Mouse (Mus musculus) R1 (cell line): Measurements from ENCODE around the gene Kcnk6.

Source experiments
- DNase-seq: peaks from one replicate; pipeline ENCODE4 v3.0.0-alpha.2; 2018; ENCODE audit warnings: low read depth, low spot score

Kcnk6 gene

DNA sequence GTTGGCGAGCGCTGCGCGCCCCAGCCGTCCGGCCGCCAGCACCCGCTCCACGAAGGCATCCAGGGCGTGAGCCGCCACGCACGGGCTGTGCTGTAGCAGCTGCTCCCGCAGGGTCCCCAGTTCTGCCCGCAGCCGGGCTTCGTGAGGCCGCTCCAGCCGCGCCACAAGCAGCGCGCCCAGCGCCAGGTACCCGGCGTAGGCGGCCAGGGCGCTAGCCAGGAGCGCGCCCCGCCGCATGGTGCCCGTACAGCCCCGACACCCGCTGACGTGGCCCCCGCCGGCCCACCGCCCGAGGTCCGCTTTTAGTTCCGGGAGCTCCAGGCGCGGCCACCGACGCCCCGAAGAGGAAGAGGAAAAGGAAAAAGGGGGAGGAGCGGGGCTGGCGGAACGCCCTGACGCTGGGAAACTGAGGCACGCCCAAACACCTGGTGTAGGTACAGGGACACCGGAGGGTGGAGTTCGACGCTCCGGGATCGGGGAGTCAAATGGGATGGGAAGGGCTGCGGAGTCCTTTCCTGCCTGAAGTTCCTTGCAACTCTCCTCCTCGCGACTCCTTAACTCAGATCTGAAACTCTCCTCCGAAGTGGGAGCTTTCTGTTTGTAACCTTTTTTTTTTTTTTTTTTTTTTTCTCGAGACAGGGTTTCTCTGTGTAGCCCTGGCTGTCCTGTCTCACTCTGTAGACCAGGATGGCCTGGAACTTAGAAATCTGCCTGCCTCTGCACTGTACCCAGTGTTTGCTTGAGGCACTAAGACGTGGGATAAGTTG, at the start of gene Kcnk6:
Kcnk6 (minus strand) TSS at position 269 of the 767 bp plus-strand sequence.
- peak; percentile 61 for DNase-seq

DNA sequence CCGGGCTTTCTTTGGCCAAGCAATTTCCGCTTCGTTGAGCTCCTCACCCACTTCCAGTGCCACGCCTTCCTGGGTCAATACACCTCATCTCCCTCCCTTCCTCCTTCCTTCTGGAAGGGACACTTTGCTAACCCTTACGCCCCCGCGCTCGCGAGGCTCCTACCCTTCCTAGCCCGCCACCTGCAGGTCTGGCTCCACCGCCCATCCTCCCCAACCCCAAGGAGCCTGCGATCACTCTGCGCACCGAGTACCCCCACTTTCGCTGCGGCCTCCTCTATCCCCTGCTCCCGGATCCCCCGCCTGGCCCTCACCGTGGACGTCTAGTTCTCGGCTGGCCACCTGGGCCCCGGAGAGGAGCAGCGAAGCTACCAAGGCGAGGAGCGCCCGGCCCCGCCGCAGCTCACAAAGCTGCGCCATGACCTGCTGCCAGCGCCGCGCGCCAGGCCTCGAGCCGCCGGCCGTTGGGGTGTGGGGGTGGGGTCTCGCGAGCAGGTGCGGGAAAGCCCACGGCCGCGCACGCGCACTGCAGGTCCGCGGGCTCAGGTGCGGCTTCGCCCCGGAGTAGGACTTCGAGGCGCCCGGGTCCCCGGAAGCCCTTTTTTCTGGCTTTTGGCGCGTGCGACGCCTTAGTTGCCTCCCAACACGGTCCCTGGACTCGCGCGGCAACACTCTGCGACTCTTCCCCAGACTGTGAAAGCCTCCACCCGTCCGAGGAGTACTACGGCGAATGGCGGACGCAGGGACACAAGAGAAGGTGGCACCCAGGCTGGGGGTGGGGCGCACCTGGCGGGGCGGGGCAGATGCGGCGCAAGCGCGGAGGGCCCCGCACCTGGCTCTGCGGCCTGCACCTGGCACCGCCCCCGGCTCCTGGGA, 49.1 kb upstream of the Kcnk6 start, which contains the start of gene Spint2:
Spint2 (minus strand) TSS at position 712 of the 873 bp plus-strand sequence.
- peak; percentile 91 for DNase-seq

DNA sequence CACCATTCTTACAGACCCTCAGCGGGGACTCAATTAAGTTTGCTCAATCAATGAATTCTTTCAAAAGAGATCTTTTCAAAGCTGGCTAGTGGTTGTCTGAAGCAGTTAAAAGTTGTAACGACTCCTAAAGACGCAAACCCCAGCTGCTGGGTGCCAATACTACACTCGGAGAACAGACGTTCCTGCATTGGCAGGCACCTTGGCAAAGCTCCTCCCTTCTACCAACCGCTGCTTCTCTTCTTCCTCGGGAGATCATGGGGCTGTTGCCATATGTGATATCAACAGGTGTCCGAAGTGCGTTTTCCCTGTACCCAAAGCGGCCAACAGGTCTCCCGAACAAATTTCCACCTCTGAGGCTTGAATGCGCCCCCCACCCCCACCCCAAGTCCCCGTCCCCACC, 48.5 kb upstream of the Kcnk6 start:
- no peak for DNase-seq

DNA sequence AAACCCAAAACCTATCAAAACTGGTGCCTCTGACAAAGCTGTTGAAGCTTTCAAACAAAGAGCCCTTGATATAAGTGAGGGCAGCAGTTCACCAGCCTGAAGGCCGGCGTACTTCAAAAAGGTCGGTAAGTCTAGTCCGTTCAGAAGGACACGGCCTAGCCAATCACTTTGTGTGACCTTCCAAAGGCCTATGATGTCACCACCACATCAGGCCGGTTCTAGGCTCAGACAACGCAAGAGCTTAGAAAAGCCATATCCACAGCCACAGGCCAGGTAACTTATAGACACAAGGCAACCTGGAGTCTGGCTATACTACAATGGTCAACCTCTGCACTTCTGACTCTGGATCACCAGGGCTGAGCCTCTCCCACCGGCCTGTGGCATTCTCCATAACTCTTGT, 47.6 kb upstream of the Kcnk6 start:
- no peak for DNase-seq

DNA sequence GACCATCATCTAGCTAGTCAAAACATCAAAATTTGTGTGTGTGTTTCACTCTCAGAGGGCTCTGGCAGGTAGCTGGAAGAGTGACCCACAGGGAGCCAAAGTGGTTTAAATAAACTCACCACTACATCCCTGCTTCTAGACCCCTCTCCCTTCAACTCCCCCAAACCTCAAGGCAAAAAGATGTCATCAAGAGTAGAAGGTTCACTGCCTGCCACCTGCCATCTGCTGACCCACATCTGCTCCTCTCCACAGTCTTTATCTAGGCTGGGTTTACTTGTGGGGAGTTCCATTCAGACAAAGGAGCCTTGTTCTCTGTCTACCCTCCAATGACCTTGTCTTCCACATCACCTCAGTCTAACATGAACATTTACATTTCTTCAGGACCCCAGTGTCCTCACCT, 46.9 kb upstream of the Kcnk6 start:
- DNase-seq = no peak

DNA sequence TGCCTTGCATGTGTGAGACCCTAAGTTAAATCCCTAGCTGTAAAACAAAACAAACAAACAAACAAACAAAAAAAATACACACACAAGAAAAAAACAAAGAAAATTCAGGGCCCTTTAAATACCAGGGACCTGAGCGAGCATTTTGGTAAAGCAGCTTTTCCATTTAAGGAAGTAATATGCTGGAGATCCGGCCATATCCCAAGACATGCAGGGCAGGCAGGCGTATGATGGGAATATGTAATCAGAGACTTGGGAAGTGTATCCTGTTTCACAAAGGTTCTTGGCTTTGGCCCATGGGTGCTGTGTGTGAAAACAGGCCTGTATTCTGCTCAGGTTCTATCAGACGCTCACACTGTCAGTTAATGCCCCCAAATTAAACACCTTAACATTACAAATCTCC, 45.2 kb upstream of the Kcnk6 start:
- DNase-seq = no peak

DNA sequence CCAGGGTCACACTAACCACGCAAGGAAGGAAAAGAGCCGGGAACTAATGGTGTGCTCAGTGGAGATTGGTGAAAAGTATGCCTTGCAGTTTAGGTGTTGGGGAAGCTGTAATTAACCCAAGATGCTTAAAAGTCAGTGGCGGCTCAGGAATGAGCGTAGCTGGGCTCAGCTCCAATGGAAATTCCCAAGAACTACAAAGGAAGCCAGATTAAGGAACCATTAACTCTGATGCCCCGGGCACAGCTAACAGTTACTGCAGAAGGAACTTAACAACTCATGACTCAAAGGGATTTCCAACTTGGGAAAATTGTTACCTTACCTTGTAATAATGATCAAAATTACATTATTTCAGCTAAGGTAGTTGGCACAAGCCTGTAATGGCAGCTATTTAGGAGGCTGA, 44.4 kb upstream of the Kcnk6 start:
- DNase-seq = no peak

DNA sequence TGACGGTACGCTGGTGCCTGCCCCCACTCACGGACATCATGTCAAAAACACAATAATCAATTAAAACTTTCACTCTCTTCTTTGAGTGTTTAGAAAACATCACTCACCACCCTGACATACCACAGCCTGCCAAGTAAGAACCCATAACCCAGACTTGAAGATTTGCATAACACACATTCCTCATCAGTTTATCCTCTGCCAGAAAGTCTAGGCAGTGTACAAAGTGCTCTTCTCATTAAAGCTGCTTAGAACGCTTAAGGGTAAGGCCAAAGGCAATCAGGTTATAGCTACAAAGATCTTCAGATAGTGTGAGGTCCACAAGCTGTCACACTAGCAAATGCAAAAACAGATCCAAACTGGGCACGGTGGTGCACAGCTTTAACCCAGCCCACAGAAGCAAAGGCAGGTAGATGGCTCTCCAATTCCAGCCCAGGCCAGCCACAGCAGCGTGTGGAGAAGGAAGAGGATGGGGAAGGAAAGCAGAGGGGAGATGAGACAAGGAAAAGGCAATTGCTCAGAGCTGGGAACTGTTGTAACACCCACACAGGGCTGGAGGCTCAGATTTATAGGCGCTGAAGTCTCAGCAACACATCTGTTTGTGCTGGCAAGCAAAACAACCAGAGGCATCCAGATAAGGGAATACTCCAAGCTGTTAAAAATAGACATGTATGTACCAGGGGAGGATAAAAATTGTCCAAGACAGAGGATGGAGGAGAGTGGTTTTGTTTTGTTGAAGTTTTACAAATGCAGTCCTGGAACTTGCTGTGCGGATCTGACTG, 39.6 kb upstream of the Kcnk6 start:
- no peak for DNase-seq

DNA sequence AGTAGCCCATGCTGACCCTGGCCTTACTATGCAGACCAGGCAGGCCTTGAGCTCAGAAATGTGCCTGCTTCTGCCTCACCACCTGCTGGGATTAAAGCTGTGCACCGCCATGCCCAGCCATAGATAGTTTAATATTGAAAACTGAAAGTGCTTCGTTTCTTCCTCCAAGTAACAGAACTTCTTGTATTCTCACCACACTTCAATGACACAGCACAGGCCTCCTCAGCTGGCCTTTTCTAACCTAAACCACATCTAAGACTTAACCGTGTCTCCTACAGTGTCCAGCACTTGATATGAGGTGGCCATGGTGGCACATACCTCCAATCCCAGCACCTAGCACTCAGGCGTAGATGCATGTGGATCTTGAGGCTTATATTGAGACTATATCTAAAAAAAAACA, 38.1 kb upstream of the Kcnk6 start:
- DNase-seq = no peak

DNA sequence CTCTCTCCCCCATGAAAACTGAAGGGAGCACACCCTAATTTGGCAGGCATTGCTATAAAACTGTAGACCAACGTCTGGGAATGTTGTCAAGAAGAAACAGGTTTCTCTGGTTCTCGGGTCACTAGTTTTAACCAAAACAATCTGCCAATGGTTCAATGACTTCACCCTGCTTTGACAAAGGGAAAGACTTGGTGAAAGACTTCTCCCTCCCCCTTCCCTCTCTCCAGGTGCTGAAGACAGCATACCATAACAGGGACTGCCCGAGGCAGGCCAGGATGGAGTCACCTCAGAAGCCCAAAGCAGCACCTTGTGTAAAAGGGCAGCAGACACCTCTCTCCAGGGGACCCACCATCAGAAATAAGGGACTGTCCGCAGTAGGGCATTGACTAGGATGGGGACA, 34.6 kb upstream of the Kcnk6 start:
- peak; percentile 67 for DNase-seq

DNA sequence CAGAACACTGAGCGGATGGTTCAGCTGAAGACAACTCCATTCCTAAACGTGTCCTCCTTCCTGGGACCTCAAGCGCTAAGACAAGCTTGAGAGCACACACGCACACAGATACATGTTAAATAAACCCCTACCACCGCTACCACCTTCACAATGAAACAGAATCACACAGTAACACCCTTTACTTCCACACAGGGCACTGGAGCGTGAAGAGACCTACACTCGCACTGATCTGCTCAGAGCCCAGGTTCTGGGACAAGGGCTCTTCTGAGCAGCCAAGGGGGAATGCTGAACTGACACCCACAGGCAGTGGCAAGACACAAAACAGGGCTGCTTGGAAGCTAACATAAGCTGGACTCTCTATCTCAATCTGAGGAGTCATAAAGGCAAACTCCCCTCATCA, 33.3 kb upstream of the Kcnk6 start:
- DNase-seq = no peak

DNA sequence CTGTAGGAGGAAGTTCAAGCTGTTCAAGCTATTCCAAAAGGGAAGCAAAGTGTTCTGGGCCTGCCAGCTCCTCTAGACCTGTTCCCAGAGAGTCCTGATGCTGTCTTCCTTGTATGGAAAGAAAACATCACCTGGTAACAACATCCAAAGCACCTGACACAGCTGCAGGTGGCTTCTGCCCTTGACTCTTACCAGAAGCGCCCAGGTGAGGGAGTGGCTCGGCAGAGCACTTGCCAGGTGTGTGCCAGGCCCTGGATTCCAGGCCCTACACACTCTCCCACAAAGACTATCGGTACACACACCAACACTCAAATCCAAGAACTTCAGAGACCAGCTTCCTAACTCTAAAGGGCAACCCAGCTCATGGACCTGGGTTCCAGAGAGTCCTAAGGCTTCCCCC, 31.5 kb upstream of the Kcnk6 start:
- DNase-seq = no peak

DNA sequence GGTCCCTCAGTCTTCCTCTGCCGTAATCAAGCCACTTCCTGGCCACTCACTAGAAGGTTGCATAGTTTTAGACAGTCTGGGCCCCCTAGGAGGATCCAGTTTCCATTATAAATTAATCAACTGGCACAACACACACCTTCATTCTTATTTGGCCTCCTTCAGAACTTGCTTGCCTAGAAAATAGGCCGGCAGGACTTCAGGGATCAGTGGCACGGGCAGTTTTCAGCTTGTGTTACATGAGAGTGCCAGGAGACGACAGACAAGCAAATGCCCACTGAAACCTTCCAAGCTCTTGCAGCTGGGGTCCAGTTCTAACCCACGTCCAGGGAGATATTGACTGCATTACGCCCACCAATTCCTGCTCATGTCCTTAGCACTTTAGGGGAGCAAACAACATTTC, 29.8 kb upstream of the Kcnk6 start:
- DNase-seq = no peak

DNA sequence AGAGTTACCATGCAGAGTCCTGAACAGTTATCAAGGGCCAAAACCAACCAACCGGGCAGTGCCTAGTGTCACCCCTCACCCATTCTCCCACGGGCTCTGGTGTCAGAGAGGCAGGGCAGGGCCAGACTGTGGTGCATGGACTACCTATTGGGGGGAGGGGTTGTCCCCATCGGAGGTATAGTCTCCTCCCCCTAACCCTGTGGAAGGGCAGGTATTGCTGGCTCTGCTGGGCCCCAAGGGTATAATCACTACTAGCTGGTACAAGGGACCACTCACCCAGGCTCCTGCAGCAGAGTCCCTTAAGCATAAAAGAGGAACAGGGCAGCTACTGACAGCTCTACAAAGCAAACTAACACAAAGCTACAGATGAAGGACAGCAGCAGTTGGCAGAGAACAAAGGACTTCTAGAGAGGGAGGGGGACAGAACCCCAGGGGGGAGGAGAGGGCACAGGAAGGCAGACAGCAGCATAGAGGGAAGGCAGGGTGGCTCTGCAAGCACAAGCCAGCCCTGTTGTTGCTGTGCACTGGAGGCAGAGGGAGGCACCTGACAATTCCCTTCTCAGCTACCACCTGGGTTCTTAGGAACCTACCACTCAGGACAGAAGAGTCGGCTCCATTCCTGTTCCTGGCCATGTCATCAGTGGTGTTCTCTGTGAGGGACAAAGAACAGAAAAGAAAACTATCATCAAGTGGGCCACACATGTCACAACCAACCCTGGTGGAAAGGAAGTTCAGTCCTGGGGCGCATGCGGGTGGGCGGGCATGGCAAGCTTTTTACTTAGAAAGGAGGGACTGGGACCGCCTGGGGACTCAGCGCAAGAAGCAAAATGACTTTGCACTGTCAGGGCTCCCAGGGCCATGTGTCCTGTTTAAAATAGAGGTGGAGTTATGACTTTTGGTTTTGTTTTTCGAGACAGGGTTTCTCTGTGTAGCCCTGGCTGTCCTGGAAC, 27.7 kb upstream of the Kcnk6 start:
- no peak for DNase-seq

DNA sequence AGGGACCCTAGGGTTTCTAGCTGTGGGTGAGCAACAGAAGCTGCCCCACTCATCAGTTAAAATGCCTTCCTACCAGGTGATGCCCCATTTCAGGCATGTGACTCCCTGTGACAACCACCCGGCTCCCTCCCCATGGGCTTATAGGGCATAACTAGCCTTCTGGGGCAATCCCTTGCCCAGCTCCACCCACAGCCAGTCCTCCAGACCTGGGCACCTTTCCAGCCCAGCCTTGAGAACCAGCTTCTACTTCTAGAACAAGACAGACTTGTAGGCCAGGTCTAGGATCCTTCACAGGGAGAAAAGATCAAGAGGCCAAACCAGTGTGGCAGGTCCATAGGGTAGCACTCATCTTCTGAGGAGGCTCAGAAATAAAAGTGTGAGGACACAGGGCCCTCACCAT, 25.1 kb upstream of the Kcnk6 start:
- DNase-seq = no peak

DNA sequence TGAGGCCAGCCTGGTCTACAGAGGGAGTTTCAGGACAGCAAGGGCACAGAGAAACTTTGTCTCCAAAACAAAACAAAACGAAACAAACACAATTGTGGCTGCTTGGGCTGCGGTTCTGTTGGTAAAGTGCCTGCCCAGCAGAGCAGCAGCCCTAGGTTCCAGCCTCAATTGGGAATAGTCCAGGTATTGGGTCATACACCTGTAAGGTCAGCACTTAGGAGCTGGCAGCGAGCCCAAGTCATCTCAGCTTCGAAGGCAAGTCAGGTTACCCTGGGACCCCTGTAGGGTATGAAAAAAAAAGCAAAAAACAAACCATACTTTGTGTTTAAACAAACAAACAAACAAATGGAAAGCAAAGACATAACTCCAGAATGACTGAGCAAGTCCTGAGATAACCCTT, 23.6 kb upstream of the Kcnk6 start:
- DNase-seq = no peak

DNA sequence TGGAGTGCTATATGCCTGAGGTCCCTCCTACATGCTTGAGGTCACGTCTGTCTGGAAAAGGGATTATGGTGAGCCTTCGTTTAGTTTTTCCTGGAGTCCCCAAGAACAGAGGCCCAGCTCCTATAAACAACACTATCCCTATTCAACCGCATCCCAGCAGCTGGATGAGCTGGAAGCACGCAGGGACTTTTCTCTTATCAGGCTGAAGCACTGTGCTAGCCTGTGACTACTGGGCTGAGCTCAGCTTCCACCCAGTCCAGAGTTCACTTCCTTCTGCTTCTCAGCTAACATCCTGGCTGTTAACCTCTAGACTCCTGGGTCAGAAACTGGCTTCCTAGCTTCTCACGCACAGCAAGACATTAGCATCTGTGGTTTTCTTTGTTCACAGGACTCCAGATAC, 21.5 kb upstream of the Kcnk6 start:
- no peak for DNase-seq

DNA sequence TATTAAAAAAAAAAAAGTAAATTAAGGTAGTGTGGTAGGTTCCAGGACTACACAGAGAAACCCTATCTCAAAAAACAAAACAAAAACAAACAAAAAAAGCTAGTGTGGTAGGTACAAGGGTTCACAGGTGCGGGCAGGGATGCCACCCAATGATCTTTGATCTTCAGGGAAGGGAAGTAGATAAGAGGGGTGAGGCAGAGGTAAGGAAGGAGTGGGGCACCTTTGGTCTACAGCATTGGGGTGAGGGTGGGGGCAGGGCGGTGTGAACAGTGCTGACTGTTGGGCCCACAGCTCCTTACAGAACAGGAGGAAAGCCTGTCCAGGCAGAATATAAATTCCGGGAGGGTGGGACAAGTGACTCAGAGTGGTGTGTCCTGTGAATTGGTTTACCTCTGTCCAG, 18.9 kb upstream of the Kcnk6 start:
- DNase-seq = no peak

DNA sequence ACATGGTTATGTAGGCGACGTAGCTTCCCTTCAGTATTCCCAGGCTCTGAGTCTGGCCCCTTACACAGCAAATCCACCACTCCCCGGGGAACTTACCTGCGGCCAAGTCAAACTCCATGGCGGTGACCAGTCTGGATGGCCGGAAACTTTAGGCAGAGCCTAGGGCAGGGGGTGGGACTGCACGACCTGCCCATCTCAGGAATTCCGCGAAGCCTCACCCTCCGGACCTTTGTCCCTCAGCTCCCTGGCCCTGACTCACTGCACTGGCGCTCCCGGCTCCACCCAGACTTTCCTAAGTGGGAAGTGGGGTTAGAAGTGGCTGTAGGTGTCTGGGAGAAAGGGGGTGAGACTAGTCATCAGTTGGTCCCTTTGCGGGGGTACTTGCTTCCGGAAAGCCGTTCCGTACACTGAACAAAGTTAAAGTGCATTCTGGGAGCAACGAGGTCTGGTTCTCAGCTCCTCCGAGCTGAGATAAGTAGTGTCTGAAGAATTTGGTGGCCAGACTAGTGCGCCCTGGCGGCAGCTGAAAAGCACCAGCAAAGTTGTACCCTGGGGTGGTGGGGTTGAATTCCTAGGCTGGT, 16.0 kb upstream of the Kcnk6 start, which contains the start of gene 2200002D01Rik:
2200002D01Rik (minus strand) TSS at position 206 of the 581 bp plus-strand sequence.
- DNase-seq = peak; percentile 81

DNA sequence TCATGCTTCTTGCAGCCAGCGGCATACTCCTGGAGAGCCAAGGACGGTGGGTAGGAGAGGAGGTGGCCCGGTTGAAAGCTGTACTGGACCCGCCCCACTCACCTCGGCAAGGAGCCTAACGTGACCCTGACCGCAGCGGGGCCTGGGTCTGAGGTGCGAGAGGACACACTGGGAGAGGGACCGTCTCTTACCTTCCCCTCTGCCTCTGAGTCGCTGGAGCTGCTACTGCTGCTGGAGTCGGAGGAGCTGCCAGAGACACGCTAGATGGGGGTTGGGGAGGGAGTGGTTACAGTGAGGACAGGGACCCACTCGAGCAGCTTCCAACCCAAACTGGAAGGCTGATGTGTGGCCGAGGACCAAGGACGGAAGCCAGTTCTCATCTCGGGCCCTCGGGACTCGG, 15.4 kb upstream of the Kcnk6 start:
- peak; percentile 64 for DNase-seq

DNA sequence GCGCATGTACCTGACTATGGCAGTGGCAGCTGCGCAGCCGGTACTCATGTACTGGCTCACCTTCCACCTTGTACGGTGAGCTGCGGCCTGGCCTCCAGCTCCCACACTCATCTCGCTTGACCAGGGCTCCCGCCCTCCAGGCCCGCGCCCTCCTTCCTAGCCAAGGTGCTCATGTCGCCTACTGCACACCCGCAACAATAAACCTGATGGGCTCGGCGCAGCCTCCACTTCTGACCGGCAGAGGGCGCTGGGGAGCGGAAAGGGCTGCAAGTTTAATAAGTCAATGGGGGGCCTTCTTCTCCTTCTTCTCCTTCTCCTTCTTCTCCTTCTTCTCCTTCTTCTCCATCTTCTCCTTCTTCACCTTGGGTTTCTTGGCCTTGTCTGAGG, 15.0 kb upstream of the Kcnk6 start:
- DNase-seq = peak; percentile 90
